Mouse (Mus musculus) stomach, postnatal 0 days (tissue): Measurements from ENCODE around the gene Itgax.

Experiments
- CTCF ChIP-seq: IDR thresholded peaks from 2 replicates; pipeline ENCODE4 v1.5.1; 2016; ENCODE audit warnings: antibody characterized with exemption, low read depth, mild to moderate bottlenecking, moderate library complexity
- EP300 ChIP-seq: optimal IDR thresholded peaks from 2 replicates; pipeline ENCODE3; 2016; ENCODE audit warnings: antibody characterized with exemption

GRCm38 (mm10) chr7:128132148-128132547, 2.8 kb downstream of the Itgax start:
- TF ChIP-seq CTCF (no peak), EP300 (no peak)
